Mouse (Mus musculus) MEL (cell line): ENCODE measurements around the gene Vav3. TPM values are rescaled to one million over a fixed set of nuclear protein-coding genes. Genes with fewer than 3 reads are reported as not detected.

Experiments used
- DNase-seq: peaks from one replicate; pipeline ENCODE4 v3.0.0; 2011; ENCODE audit warnings: low read depth, low spot score
- H3K27ac ChIP-seq: 2 replicates; pipeline ENCODE4 v1.5.1; 2012; ENCODE audit warnings: low read depth, mild to moderate bottlenecking, control low read depth, low read length, moderate library complexity; ENCODE audit not compliant: control insufficient read depth
- H3K27me3 ChIP-seq, 2 experiments: fragments of 150-350 bp in 1 of 2; sonication (generic) in 1 of 2; 2 replicates each; pipeline ENCODE4 v1.6.1; 2012; ENCODE audit warnings: low read length in 2 of 2, mild to moderate bottlenecking in 2 of 2, improper control_type of control experiment in 1 of 2, moderate library complexity in 1 of 2; ENCODE audit not compliant: insufficient read depth in 2 of 2, control insufficient read depth in 1 of 2
- H3K36me3 ChIP-seq, 2 experiments: 2 replicates each; pipeline ENCODE4 v1.6.1; 2012 to 2014; ENCODE audit warnings: low read length in 2 of 2, improper control_type of control experiment in 1 of 2, inconsistent platforms in 1 of 2, mild to moderate bottlenecking in 1 of 2; ENCODE audit not compliant: insufficient read depth in 2 of 2, control insufficient read depth in 1 of 2
- H3K4me1 ChIP-seq, 2 experiments: fragments of 150-350 bp in 1 of 2; sonication (generic) in 1 of 2; 2 replicates each; pipeline ENCODE4 v1.6.1; 2012; ENCODE audit warnings: low read length in 2 of 2, improper control_type of control experiment in 1 of 2, mild to moderate bottlenecking in 1 of 2; ENCODE audit not compliant: insufficient read depth in 2 of 2, control insufficient read depth in 1 of 2
- H3K4me3 ChIP-seq, 2 experiments: fragments of 150-350 bp in 1 of 2; sonication (generic) in 1 of 2; 2 replicates each; pipeline ENCODE4 v1.5.1; 2012; ENCODE audit warnings: low read depth in 2 of 2, low read length in 2 of 2, mild to moderate bottlenecking in 2 of 2, moderate library complexity in 2 of 2, control low read depth in 1 of 2, improper control_type of control experiment in 1 of 2; ENCODE audit not compliant: control insufficient read depth in 1 of 2, insufficient read depth in 1 of 2
- H3K79me2 ChIP-seq: 2 replicates; pipeline ENCODE4 v1.6.1; 2012; ENCODE audit warnings: mild to moderate bottlenecking, low read length, moderate library complexity; ENCODE audit not compliant: control insufficient read depth, poor library complexity, insufficient read depth
- H3K9ac ChIP-seq: 2 replicates; pipeline ENCODE4 v1.6.1; 2012; ENCODE audit warnings: low read depth, mild to moderate bottlenecking, control low read depth, low read length, moderate library complexity; ENCODE audit not compliant: control insufficient read depth, poor library complexity, severe bottlenecking
- H3K9me3 ChIP-seq: fragments of 150-350 bp; sonication (generic); replicated peaks from 2 replicates; pipeline ENCODE4 v1.6.1; 2012; ENCODE audit warnings: mild to moderate bottlenecking, low read length, improper control_type of control experiment, moderate library complexity; ENCODE audit not compliant: insufficient read depth
- BHLHE40 ChIP-seq: IDR thresholded peaks from 2 replicates; pipeline ENCODE4 v1.6.1; 2012; ENCODE audit warnings: low read depth, mild to moderate bottlenecking, inconsistent platforms, low read length, improper control_type of control experiment, borderline replicate concordance
- CTCF ChIP-seq, 3 experiments: IDR thresholded peaks in 2 of 3; conservative IDR thresholded peaks in 1 of 3; 2 replicates each; pipeline ENCODE4 v1.5.1; 2011 to 2012; ENCODE audit warnings: low read length in 3 of 3, low read depth in 2 of 3, mild to moderate bottlenecking in 2 of 3, improper control_type of control experiment in 1 of 3, inconsistent platforms in 1 of 3, mixed read lengths in 1 of 3, moderate library complexity in 1 of 3; ENCODE audit not compliant: control insufficient read depth in 1 of 3, insufficient read depth in 1 of 3, poor library complexity in 1 of 3, severe bottlenecking in 1 of 3
- ELF1 ChIP-seq: IDR thresholded peaks from 2 replicates; pipeline ENCODE4 v1.6.1; 2014; ENCODE audit warnings: low read depth, mild to moderate bottlenecking, inconsistent platforms, low read length, improper control_type of control experiment, moderate library complexity
- JUND ChIP-seq: IDR thresholded peaks from 2 replicates; pipeline ENCODE4 v1.6.1; 2011; ENCODE audit warnings: low read depth, mild to moderate bottlenecking, improper control_type of control experiment, low read length
- KAT2A ChIP-seq: conservative IDR thresholded peaks from 2 replicates; pipeline ENCODE4 v1.6.1; 2012; ENCODE audit warnings: low read depth, low read length, improper control_type of control experiment, inconsistent platforms
- MAZ ChIP-seq: IDR thresholded peaks from 2 replicates; pipeline ENCODE4 v1.6.1; 2012; ENCODE audit warnings: low read depth, mild to moderate bottlenecking, inconsistent platforms, low read length, improper control_type of control experiment
- MEF2A ChIP-seq: IDR thresholded peaks from 2 replicates; pipeline ENCODE4 v1.6.1; 2014; ENCODE audit warnings: low read depth, mild to moderate bottlenecking, inconsistent platforms, low read length, improper control_type of control experiment; ENCODE audit not compliant: poor library complexity, insufficient replicate concordance, severe bottlenecking; ENCODE audit errors: extremely low read depth
- NELFE ChIP-seq: IDR thresholded peaks from 2 replicates; pipeline ENCODE4 v1.6.1; 2011; ENCODE audit warnings: low read depth, low read length, improper control_type of control experiment
- POLR2A ChIP-seq, 2 experiments: IDR thresholded peaks; 2 replicates each; pipeline ENCODE4 v1.6.1; 2011 to 2012; ENCODE audit warnings: low read length in 2 of 2, mild to moderate bottlenecking in 2 of 2, control low read depth in 1 of 2, improper control_type of control experiment in 1 of 2, low read depth in 1 of 2, moderate library complexity in 1 of 2; ENCODE audit not compliant: control insufficient read depth in 1 of 2, insufficient read depth in 1 of 2, poor library complexity in 1 of 2
- POLR2AphosphoS5 ChIP-seq: IDR thresholded peaks from 2 replicates; pipeline ENCODE4 v1.6.1; 2012; ENCODE audit warnings: low read depth, borderline replicate concordance, mild to moderate bottlenecking, inconsistent platforms, low read length, moderate library complexity, mixed read lengths
- RAD21 ChIP-seq: IDR thresholded peaks from 2 replicates; pipeline ENCODE4 v1.6.1; 2011; ENCODE audit warnings: mild to moderate bottlenecking, low read depth, low read length, improper control_type of control experiment
- SIN3A ChIP-seq: IDR thresholded peaks from 2 replicates; pipeline ENCODE4 v1.6.1; 2012; ENCODE audit warnings: low read length, improper control_type of control experiment, inconsistent platforms
- TAL1 ChIP-seq: IDR thresholded peaks from 2 replicates; pipeline ENCODE4 v1.6.1; 2012; ENCODE audit warnings: mild to moderate bottlenecking, inconsistent platforms, low read length, moderate library complexity, mixed read lengths
- TBP ChIP-seq: IDR thresholded peaks from 2 replicates; pipeline ENCODE4 v1.8.0; 2011; ENCODE audit warnings: low read depth, low read length, improper control_type of control experiment
- UBTF ChIP-seq: IDR thresholded peaks from 2 replicates; pipeline ENCODE4 v1.6.1; 2012; ENCODE audit warnings: low read depth, mild to moderate bottlenecking, inconsistent platforms, low read length, improper control_type of control experiment, moderate library complexity, borderline replicate concordance; ENCODE audit not compliant: insufficient read depth
- USF1 ChIP-seq: IDR thresholded peaks from 2 replicates; pipeline ENCODE4 v1.6.1; 2014; ENCODE audit warnings: low read depth, mild to moderate bottlenecking, inconsistent platforms, low read length, improper control_type of control experiment, moderate library complexity
- USF2 ChIP-seq, 2 experiments: IDR thresholded peaks; 2 replicates each; pipeline ENCODE4 v1.6.1; 2011 to 2012; ENCODE audit warnings: improper control_type of control experiment in 2 of 2, low read length in 2 of 2, borderline replicate concordance in 1 of 2, inconsistent platforms in 1 of 2, low read depth in 1 of 2, mild to moderate bottlenecking in 1 of 2; ENCODE audit not compliant: insufficient read depth in 1 of 2
- ZC3H11A ChIP-seq: IDR thresholded peaks from 2 replicates; pipeline ENCODE4 v1.6.1; 2012; ENCODE audit warnings: low read depth, mild to moderate bottlenecking, inconsistent platforms, low read length, improper control_type of control experiment
- ZKSCAN1 ChIP-seq: IDR thresholded peaks from 2 replicates; pipeline ENCODE4 v1.6.1; 2012; ENCODE audit warnings: low read depth, mild to moderate bottlenecking, inconsistent platforms, low read length, improper control_type of control experiment, moderate library complexity
- ZMIZ1 ChIP-seq: IDR thresholded peaks from 2 replicates; pipeline ENCODE4 v1.6.1; 2012; ENCODE audit warnings: low read depth, mild to moderate bottlenecking, inconsistent platforms, low read length, improper control_type of control experiment, moderate library complexity
- ZNF384 ChIP-seq: IDR thresholded peaks from 2 replicates; pipeline ENCODE4 v1.6.1; 2012; ENCODE audit warnings: low read depth, mild to moderate bottlenecking, inconsistent platforms, low read length, improper control_type of control experiment
- polyA plus RNA-seq, 2 experiments: library from polyadenylated mRNA; stranded (reverse) in 1 of 2; unstranded in 1 of 2; fragments of >175 nt in 1 of 2; fragments of >200 nt in 1 of 2; gene quantifications; 2 replicates each; pipeline versions ENCODE4 v1.2.1 to v1.2.4; 2012; ENCODE audit warnings: low replicate concordance in 2 of 2, low read depth in 1 of 2; ENCODE audit not compliant: insufficient read length in 2 of 2, insufficient read depth in 1 of 2, missing spikeins in 1 of 2
- total RNA-seq: library from RNA; depleted of rRNA; stranded (reverse); fragments of 300-350 nt; gene quantifications from 2 replicates; pipeline ENCODE4 v1.2.3, GENCODE M21; 2012

Vav3 gene
- total and polyA plus RNA-seq, 3 experiments, result not detected

DNA sequence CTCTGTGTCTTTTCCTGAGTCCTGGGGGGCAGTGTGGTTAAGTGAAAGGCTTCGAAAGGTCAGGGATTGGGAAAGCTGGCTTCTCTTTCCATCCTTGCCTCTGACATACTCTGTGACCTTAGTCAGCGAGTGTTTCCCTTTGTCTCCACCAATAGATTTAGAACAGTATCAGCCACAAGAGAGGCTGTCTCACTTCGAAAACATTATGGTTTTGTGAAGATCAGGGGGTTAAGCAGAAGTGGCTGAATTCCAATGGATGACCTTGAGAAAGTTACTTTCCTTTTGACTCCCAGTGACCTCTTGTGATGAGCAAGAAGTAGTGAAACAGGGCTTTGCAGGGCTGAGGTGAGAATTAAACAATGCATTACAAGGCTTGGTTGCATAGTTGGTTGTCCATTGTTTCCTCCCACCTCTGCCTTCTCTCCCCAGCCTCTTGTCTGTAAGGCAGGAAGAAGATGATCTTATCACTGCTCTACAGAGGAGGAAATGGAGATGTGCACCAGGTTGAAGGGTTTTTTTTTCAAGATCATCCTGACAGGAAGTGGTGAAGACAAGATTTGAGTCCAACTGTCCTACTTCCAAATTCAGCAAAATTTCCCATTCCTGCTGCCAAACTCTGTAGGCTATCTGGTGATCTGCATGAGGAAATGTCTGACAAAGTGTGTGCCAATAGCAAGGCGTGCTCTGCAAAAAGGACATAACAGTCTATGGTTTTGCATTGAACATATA lies 11.7 kb downstream of the Vav3 start:
- peaks cover 0 to 3% of the 10 kb centered on the region in 2 experiments; a peak in 1 of 4 replicates for H3K4me1 ChIP-seq
- no peak overlapping the region for H3K4me3 ChIP-seq
- no peaks in the 10 kb centered on the region for H3K27me3 ChIP-seq
- no peak overlapping the region for H3K27ac ChIP-seq
- H3K79me2 ChIP-seq, result no peaks in the 10 kb centered on the region
- no peak for TF ChIP-seq ZKSCAN1
- TF ChIP-seq POLR2A (IDR thresholded peaks at IDR 0.05; ENCODE audit: control insufficient read depth in 1 of 2, insufficient read depth in 1 of 2, low read depth in 1 of 2, low read length in 2 of 2, poor library complexity in 1 of 2), result no peak
- no peak for TF ChIP-seq POLR2AphosphoS5
- TF ChIP-seq JUND, result no peak
- TF ChIP-seq BHLHE40, result no peak
- no peak for TF ChIP-seq NELFE
- no peak for TF ChIP-seq ZMIZ1
- no peak for TF ChIP-seq ZC3H11A
- TF ChIP-seq TBP, result no peak
- no peak for TF ChIP-seq SIN3A
- TF ChIP-seq ELF1, result no peak
- TF ChIP-seq USF1, result no peak
- no peak for TF ChIP-seq RAD21
- no peak for TF ChIP-seq TAL1
- no peak for TF ChIP-seq CTCF (IDR thresholded peaks at IDR 0.05 in 2 of 3, conservative IDR thresholded peaks at IDR 0.05 in 1 of 3; ENCODE audit: control insufficient read depth in 1 of 3, insufficient read depth in 1 of 3, low read depth in 2 of 3, low read length in 3 of 3, poor library complexity in 1 of 3, severe bottlenecking in 1 of 3)
- no peak for TF ChIP-seq USF2 (IDR thresholded peaks at IDR 0.05; ENCODE audit: borderline replicate concordance in 1 of 2, insufficient read depth in 1 of 2, low read depth in 1 of 2, low read length in 2 of 2)
- no peak for TF ChIP-seq MAZ
- H3K36me3 ChIP-seq, result no peaks in the 10 kb centered on the region
- no peak overlapping the region for H3K9ac ChIP-seq
- no peaks in the 10 kb centered on the region for H3K9me3 ChIP-seq
- no peak for DNase-seq

DNA sequence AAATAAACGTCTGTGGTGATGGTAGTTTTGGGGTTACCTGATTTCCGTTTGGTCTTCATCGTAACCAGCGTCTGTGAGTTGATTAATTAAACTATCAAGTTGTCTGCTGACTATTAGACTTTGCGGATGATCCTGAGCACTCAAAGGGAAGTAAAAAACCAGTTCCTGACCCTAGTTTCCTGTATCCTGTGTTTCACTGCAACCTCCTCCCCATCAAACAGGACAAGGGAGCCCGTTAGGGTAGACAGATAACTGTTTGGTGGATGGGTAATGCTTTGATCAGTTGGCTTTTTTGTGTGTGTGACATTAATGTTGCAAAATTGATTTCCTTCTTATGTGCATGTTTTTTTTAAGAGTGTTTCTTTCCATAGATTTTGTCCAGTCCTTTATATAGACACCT lies 12.2 kb downstream of the Vav3 start:
- TF ChIP-seq MEF2A (no peak), NELFE (no peak), UBTF (no peak), ZNF384 (no peak), KAT2A (no peak), TBP (no peak)
- Histone ChIP-seq H3K4me1 (peaks cover 0 to 3% of the 10 kb centered on the region in 2 experiments; a peak in 1 of 4 replicates), H3K79me2 (no peaks in the 10 kb centered on the region), H3K9me3 (no peaks in the 10 kb centered on the region), H3K36me3 (no peaks in the 10 kb centered on the region), H3K9ac (no peak overlapping the region), H3K27ac (no peak overlapping the region), H3K27me3 (no peaks in the 10 kb centered on the region), H3K4me3 (no peak overlapping the region)
- no peak for DNase-seq
